Mouse (Mus musculus): Measurements from ENCODE around the gene Taar6.

GRCm38 (mm10) chr10:23949508-23950005 lies 35.9 kb downstream of the Taar6 start, which contains the start of gene Taar3:
- no peak for TF ChIP-seq CTCF (IDR thresholded peaks at IDR 0.05; ENCODE audit: control insufficient read depth, insufficient read depth, insufficient replicate concordance, low read depth, low read length)
- no peak for TF ChIP-seq POLR2A (IDR thresholded peaks at IDR 0.05; ENCODE audit: control insufficient read depth, low read depth, low read length)
